Mouse (Mus musculus): ENCODE data around the gene Kdelr1. TPM values are rescaled to one million over a fixed set of nuclear protein-coding genes. Genes with fewer than 3 reads are reported as not detected.

Gene Kdelr1
- total and polyA plus RNA-seq, 3 experiments, result 42.3 to 60.6 TPM; not detected in 1

- H3K79me2 ChIP-seq (ENCODE audit: control insufficient read depth, insufficient read depth, low read length, poor library complexity), result no peaks in the 10 kb centered on the region
- H3K9ac ChIP-seq (ENCODE audit: control insufficient read depth, low read depth, low read length, poor library complexity, severe bottlenecking), result no peak overlapping the region
- TF ChIP-seq SMC3 (IDR thresholded peaks at IDR 0.05; ENCODE audit: low read depth, low read length) (no peak), NRF1 (IDR thresholded peaks at IDR 0.05; ENCODE audit: insufficient read depth, low read depth, low read length, poor library complexity, severe bottlenecking) (no peak), ZNF384 (IDR thresholded peaks at IDR 0.05; ENCODE audit: low read depth, low read length) (no peak), TBP (IDR thresholded peaks at IDR 0.05; ENCODE audit: low read depth, low read length) (no peak), GATA1 (IDR thresholded peaks at IDR 0.05; ENCODE audit: low read depth, low read length) (no peak), TAL1 (IDR thresholded peaks at IDR 0.05; ENCODE audit: low read length) (no peak), MAX (IDR thresholded peaks at IDR 0.05; ENCODE audit: low read length) (no peak), HCFC1 (IDR thresholded peaks at IDR 0.05; ENCODE audit: low read depth, low read length) (no peak), ETS1 (IDR thresholded peaks at IDR 0.05; ENCODE audit: low read depth, low read length) (no peak), RAD21 (IDR thresholded peaks at IDR 0.05; ENCODE audit: low read depth, low read length) (no peak), USF1 (IDR thresholded peaks at IDR 0.05; ENCODE audit: low read depth, low read length) (no peak), ELF1 (IDR thresholded peaks at IDR 0.05; ENCODE audit: low read depth, low read length) (no peak), BHLHE40 (IDR thresholded peaks at IDR 0.05; ENCODE audit: borderline replicate concordance, low read depth, low read length) (no peak), MYB (IDR thresholded peaks at IDR 0.05; ENCODE audit: low read depth, low read length) (no peak), MYC (IDR thresholded peaks at IDR 0.05; ENCODE audit: low read depth, low read length) (no peak), POLR2AphosphoS2 (IDR thresholded peaks at IDR 0.05; ENCODE audit: low read length) (no peak), ZC3H11A (IDR thresholded peaks at IDR 0.05; ENCODE audit: low read depth, low read length) (no peak)
- no peaks in the 10 kb centered on the region for H3K36me3 ChIP-seq (ENCODE audit: control insufficient read depth in 1 of 2, insufficient read depth in 2 of 2, low read length in 2 of 2)
- H3K4me3 ChIP-seq (ENCODE audit: control insufficient read depth in 1 of 2, insufficient read depth in 1 of 2, low read depth in 2 of 2, low read length in 2 of 2), result no peak overlapping the region
- H3K9me3 ChIP-seq (replicated peaks; ENCODE audit: insufficient read depth, low read length), result no peaks in the 10 kb centered on the region
- no peak for DNase-seq (ENCODE audit: low read depth, low spot score)
- H3K27me3 ChIP-seq (ENCODE audit: control insufficient read depth in 1 of 2, insufficient read depth in 2 of 2, low read length in 2 of 2), result no peaks in the 10 kb centered on the region
- H3K4me1 ChIP-seq (ENCODE audit: control insufficient read depth in 1 of 2, insufficient read depth in 2 of 2, low read length in 2 of 2), result peaks cover 0 to 6% of the 10 kb centered on the region in 2 experiments; a peak in 1 of 4 replicates
- H3K27ac ChIP-seq (ENCODE audit: control insufficient read depth, low read depth, low read length), result no peak overlapping the region
Measured at GRCm38 (mm10) chr7:45915011-45915410, 42.4 kb downstream of the Kdelr1 start.

- Histone ChIP-seq H3K27me3 (ENCODE audit: control insufficient read depth in 1 of 2, insufficient read depth in 2 of 2, low read length in 2 of 2) (no peaks in the 10 kb centered on the region), H3K27ac (ENCODE audit: control insufficient read depth, low read depth, low read length) (no peak overlapping the region), H3K79me2 (ENCODE audit: control insufficient read depth, insufficient read depth, low read length, poor library complexity) (0 out of 2 replicates have a peak, but pooled peaks cover 3% of the 10 kb centered on the region), H3K9me3 (replicated peaks; ENCODE audit: insufficient read depth, low read length) (no peaks in the 10 kb centered on the region), H3K4me1 (ENCODE audit: control insufficient read depth in 1 of 2, insufficient read depth in 2 of 2, low read length in 2 of 2) (peaks cover 0 to 6% of the 10 kb centered on the region in 2 experiments; a peak in 2 of 4 replicates), H3K36me3 (ENCODE audit: control insufficient read depth in 1 of 2, insufficient read depth in 2 of 2, low read length in 2 of 2) (no peaks in the 10 kb centered on the region), H3K4me3 (ENCODE audit: control insufficient read depth in 1 of 2, insufficient read depth in 1 of 2, low read depth in 2 of 2, low read length in 2 of 2) (no peak overlapping the region), H3K9ac (ENCODE audit: control insufficient read depth, low read depth, low read length, poor library complexity, severe bottlenecking) (no peak overlapping the region)
- TF ChIP-seq MYC (IDR thresholded peaks at IDR 0.05; ENCODE audit: low read depth, low read length), result no peak
- TF ChIP-seq NRF1 (IDR thresholded peaks at IDR 0.05; ENCODE audit: insufficient read depth, low read depth, low read length, poor library complexity, severe bottlenecking), result no peak
- TF ChIP-seq BHLHE40 (IDR thresholded peaks at IDR 0.05; ENCODE audit: borderline replicate concordance, low read depth, low read length), result no peak
- no peak for TF ChIP-seq USF1 (IDR thresholded peaks at IDR 0.05; ENCODE audit: low read depth, low read length)
- no peak for TF ChIP-seq ETS1 (IDR thresholded peaks at IDR 0.05; ENCODE audit: low read depth, low read length)
- TF ChIP-seq TBP (IDR thresholded peaks at IDR 0.05; ENCODE audit: low read depth, low read length), result no peak
- no peak for TF ChIP-seq UBTF (IDR thresholded peaks at IDR 0.05; ENCODE audit: borderline replicate concordance, insufficient read depth, low read depth, low read length)
- no peak for TF ChIP-seq GATA1 (IDR thresholded peaks at IDR 0.05; ENCODE audit: low read depth, low read length)
- TF ChIP-seq MEF2A (IDR thresholded peaks at IDR 0.05; ENCODE audit: extremely low read depth, insufficient replicate concordance, low read depth, low read length, poor library complexity, severe bottlenecking), result no peak
- no peak for TF ChIP-seq MAZ (IDR thresholded peaks at IDR 0.05; ENCODE audit: low read depth, low read length)
- TF ChIP-seq MAFK (IDR thresholded peaks at IDR 0.05; ENCODE audit: borderline replicate concordance, low read depth, low read length), result no peak
- TF ChIP-seq CTCF (IDR thresholded peaks at IDR 0.05 in 2 of 3, conservative IDR thresholded peaks at IDR 0.05 in 1 of 3; ENCODE audit: control insufficient read depth in 1 of 3, insufficient read depth in 1 of 3, low read depth in 2 of 3, low read length in 3 of 3, poor library complexity in 1 of 3, severe bottlenecking in 1 of 3), result no peak
- TF ChIP-seq HCFC1 (IDR thresholded peaks at IDR 0.05; ENCODE audit: low read depth, low read length), result no peak
- no peak for TF ChIP-seq POLR2AphosphoS5 (IDR thresholded peaks at IDR 0.05; ENCODE audit: borderline replicate concordance, low read depth, low read length)
- no peak for TF ChIP-seq MXI1 (IDR thresholded peaks at IDR 0.05; ENCODE audit: low read depth, low read length)
- no peak for TF ChIP-seq MYB (IDR thresholded peaks at IDR 0.05; ENCODE audit: low read depth, low read length)
- TF ChIP-seq ZMIZ1 (IDR thresholded peaks at IDR 0.05; ENCODE audit: low read depth, low read length), result no peak
- no peak for TF ChIP-seq MAX (IDR thresholded peaks at IDR 0.05; ENCODE audit: low read length)
- DNase-seq (ENCODE audit: low read depth, low spot score), result no peak
Measured at GRCm38 (mm10) chr7:45916056-45917003, 43.8 kb downstream of the Kdelr1 start.

Data from MEL (cell line).